Mouse (Mus musculus) heart, embryonic 12.5 days (tissue): Measurements from ENCODE around the gene Adam12. TPM values are rescaled to one million over a fixed set of nuclear protein-coding genes. Genes with fewer than 3 reads are reported as not detected.

Source experiments
- ATAC-seq: fragments of 200-750 bp; cut with Nextera tagmentation; 2 replicates; pipeline ENCODE4 v1.8.0; 2017; ENCODE audit warnings: moderate TSS enrichment, moderate library complexity; ENCODE audit not compliant: insufficient number of reproducible peaks, low FRiP score
- H3K27ac ChIP-seq: fragments of 300-500 bp; sonication (generic); 2 replicates; pipeline ENCODE4 v1.5.1; 2016; ENCODE audit warnings: mild to moderate bottlenecking, moderate library complexity; ENCODE audit not compliant: poor library complexity, severe bottlenecking
- H3K27me3 ChIP-seq: fragments of 300-500 bp; sonication (generic); replicated peaks from 2 replicates; pipeline ENCODE4 v1.6.1; 2016; ENCODE audit warnings: mild to moderate bottlenecking, moderate library complexity
- H3K36me3 ChIP-seq: fragments of 300-500 bp; sonication (generic); 2 replicates; pipeline ENCODE4 v1.6.1; 2016; ENCODE audit warnings: mild to moderate bottlenecking, moderate library complexity
- H3K4me1 ChIP-seq: fragments of 300-500 bp; sonication (generic); replicated peaks from 2 replicates; pipeline ENCODE4 v1.6.1; 2016; ENCODE audit warnings: mild to moderate bottlenecking
- H3K4me2 ChIP-seq: fragments of 300-500 bp; sonication (generic); 2 replicates; pipeline ENCODE4 v1.6.1; 2016; ENCODE audit warnings: mild to moderate bottlenecking, moderate library complexity
- H3K4me3 ChIP-seq: fragments of 300-500 bp; sonication (generic); 2 replicates; pipeline ENCODE4 v1.5.1; 2016; ENCODE audit warnings: mild to moderate bottlenecking
- H3K9ac ChIP-seq: fragments of 300-500 bp; sonication (generic); 2 replicates; pipeline ENCODE4 v1.6.1; 2016; ENCODE audit warnings: mild to moderate bottlenecking, moderate library complexity
- H3K9me3 ChIP-seq: fragments of 300-500 bp; sonication (generic); replicated peaks from 2 replicates; pipeline ENCODE4 v1.6.1; 2016; ENCODE audit warnings: mild to moderate bottlenecking, moderate library complexity
- WGBS: fragments of 180-500 bp; shearing (Covaris S2); methylation state at CpG from one replicate; pipeline ENCODE4 v1.1.7; 2016; 5-methylcytosine and 5-hydroxymethylcytosine counted together
- polyA plus RNA-seq: library from polyadenylated mRNA; unstranded; fragments of >200 nt; fragmentation: Nextera tagmentation; extraction: Ambion mirVana; gene quantifications from 2 replicates; pipeline ENCODE4 v1.2.1, GENCODE M21; 2016

Gene Adam12
- polyA plus RNA-seq, 1 experiment from 2014 or later, result 3.9 TPM

DNA sequence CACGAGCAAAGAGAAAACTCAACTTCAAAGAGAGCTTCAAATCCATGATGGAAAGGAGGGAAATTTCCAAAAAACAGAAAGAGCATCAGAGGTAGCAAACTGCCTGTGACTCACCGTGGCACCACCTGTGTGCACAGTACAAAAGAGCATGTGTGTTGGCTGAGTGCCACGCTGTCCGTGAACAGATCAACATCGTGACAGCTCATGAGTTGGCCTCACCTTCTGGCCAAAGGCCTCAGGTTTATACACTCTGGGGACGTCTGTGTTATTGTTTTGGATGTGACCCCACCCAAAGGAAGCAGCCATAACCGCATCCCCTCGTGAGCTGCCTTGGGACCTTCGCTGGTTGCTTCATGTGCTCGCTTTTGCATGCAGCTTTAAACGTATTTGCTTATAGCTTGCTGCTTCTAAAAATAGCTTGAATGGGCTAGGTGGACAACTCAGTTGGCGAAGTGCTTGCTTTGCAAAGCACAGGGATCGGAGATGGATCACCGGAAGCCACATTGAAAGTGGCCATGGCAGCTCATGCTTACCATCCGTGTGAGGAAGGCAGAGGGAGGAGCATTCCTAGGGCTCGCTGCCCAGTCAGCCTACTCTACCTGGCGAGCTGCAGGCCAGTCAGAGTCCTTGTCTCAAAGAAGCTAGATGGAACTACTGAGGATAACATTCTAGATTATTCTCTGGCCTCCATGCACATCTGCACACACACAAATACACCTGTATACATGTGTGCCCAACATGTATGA is 151.8 kb downstream of the Adam12 start:
- WGBS, result 74% methylated on average over 17 of the region's 17 CpGs
- H3K9me3 ChIP-seq, result no peaks in the 10 kb centered on the region
- H3K9ac ChIP-seq, result no peak overlapping the region
- H3K4me3 ChIP-seq, result no peak overlapping the region
- H3K27me3 ChIP-seq, result no peaks in the 10 kb centered on the region
- H3K27ac ChIP-seq, result no peak overlapping the region
- ATAC-seq, result no peak
- no peaks in the 10 kb centered on the region for H3K36me3 ChIP-seq
- H3K4me2 ChIP-seq, result no peak overlapping the region
- H3K4me1 ChIP-seq, result no peaks in the 10 kb centered on the region

DNA sequence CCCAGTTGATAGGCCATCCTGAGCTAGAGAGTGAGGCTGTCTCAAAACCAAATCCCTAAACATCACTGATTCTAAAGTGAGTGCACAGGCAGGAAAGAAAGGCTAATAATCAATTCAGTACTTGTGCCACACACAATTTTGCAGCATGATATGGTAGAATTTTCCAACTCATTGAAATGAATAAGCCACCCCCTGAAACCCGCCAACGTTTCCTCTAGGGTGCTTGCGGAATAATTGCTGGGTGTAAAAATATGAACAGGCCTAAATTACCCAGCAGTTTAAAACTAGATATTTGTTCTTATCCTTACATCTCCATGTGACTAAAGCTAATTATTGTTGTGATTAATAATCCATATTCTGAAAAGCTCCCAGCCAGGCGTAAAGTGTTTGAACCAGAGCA is 154.3 kb downstream of the Adam12 start:
- no peaks in the 10 kb centered on the region for H3K27me3 ChIP-seq
- H3K4me3 ChIP-seq, result no peak overlapping the region
- H3K27ac ChIP-seq, result no peak overlapping the region
- H3K4me2 ChIP-seq, result no peak overlapping the region
- H3K36me3 ChIP-seq, result no peaks in the 10 kb centered on the region
- ATAC-seq, result no peak
- H3K9me3 ChIP-seq, result no peaks in the 10 kb centered on the region
- WGBS, result 94% methylated on average over 4 of the region's 4 CpGs
- H3K9ac ChIP-seq, result no peak overlapping the region
- no peaks in the 10 kb centered on the region for H3K4me1 ChIP-seq

DNA sequence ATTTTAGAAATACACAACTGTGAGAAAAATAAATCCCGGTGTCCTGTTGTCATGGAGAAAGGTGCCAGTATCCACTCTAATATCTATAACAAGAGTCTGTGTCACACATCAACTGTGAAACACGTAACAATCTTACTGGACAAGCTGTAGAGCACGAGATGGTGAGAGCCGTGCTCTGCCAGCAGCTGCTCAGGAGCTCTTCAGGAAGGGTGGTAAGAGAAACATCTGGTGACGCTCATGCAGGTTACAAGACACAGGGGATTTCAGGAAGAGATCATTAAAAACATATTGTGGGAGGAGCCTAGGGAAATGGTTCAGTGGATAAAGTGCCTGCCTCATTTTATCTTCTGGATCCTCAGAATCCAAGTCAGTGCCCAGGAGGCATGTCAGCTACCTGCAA is 158.9 kb downstream of the Adam12 start:
- Histone ChIP-seq H3K4me3 (no peak overlapping the region), H3K9ac (no peak overlapping the region), H3K36me3 (no peaks in the 10 kb centered on the region), H3K27ac (no peak overlapping the region), H3K27me3 (no peaks in the 10 kb centered on the region), H3K4me2 (no peak overlapping the region), H3K9me3 (no peaks in the 10 kb centered on the region), H3K4me1 (0 out of 2 replicates have a peak, but pooled peaks cover 6% of the 10 kb centered on the region)
- ATAC-seq, result no peak
- 76% methylated on average over 5 of the region's 5 CpGs for WGBS

DNA sequence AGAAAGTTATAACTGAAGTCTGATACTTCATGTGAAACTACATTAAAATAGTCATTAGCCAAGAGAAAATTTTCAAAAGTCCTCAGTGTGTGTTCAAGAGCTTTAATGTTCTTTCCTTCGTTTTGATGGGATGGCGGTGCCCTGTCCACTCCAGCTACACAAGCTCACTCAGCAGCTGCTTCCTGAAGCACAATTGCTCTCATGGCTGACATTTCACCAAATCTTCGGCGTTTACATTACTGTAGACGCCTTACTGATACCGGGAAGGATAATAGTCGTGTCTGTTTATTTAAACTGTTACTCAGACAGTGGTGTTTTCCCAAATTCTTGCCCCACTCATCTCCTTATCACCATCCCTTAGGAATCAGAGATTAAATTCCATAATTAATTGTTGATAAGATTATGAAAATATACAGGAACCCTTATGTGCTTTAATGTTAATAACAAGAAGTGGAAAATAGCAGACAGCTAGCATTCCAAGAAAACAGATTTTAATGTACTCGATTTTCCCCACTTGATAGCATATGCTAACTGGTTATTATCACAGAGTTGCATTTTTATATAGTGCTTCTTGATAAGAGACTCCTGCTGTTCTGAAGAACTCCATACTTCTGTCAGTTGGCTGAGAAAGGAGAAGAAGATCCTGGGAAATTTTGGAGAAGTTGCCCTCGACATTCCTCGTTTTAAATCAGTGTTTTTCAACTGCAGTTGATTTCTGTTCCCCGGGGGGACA is 160.6 kb downstream of the Adam12 start:
- no peaks in the 10 kb centered on the region for H3K9me3 ChIP-seq
- no peaks in the 10 kb centered on the region for H3K27me3 ChIP-seq
- 26% methylated on average over 11 of the region's 11 CpGs for WGBS
- no peak overlapping the region for H3K27ac ChIP-seq
- no peak overlapping the region for H3K4me2 ChIP-seq
- H3K36me3 ChIP-seq, result no peaks in the 10 kb centered on the region
- 0 out of 2 replicates have a peak, but pooled peaks cover 6% of the 10 kb centered on the region for H3K4me1 ChIP-seq
- no peak for ATAC-seq
- no peak overlapping the region for H3K4me3 ChIP-seq
- no peak overlapping the region for H3K9ac ChIP-seq

DNA sequence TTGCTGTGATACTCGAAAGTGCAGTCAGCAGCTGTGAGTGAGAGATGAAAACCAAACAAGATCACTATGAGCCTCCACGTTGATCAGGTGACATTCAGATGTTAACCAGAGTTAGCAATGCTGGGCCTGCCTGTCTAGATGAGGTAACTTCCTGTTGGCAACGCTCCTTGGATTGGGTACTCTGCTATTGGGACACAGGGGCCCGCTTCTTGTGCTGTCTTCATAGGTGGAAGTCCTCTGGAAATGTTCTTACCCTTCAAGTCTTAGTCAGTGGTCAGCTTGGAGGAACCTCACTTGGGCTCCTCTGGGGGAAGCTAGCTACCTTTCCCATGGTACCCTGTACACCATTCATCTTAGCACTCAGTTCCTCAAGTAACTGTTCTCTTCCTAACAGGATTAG is 169.3 kb downstream of the Adam12 start:
- WGBS, result 59% methylated on average over 4 of the region's 4 CpGs
- Histone ChIP-seq H3K27me3 (no peaks in the 10 kb centered on the region), H3K27ac (no peak overlapping the region), H3K4me2 (no peak overlapping the region), H3K9ac (no peak overlapping the region), H3K4me3 (no peak overlapping the region), H3K36me3 (no peaks in the 10 kb centered on the region), H3K9me3 (no peaks in the 10 kb centered on the region), H3K4me1 (no peaks in the 10 kb centered on the region)
- ATAC-seq, result no peak

DNA sequence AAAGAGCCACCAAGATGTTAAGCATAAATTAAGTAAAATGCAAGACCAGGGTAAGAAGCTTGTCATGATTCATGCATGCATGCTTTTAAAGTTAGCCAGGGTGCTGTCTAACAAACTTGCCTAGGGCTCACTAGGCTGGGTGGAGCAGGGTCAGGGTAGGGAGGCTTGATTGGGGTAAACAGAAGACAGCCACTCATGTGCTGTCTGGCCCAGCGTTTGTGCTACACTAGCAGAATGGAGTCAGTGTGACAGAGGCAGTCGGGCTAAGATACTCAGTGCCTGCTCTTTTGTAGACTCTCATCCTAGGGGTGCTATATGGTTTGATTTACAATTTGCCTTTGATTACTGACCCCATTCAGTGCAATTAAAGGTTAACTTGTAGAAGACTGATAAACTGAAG is 179.5 kb downstream of the Adam12 start:
- Histone ChIP-seq H3K27me3 (no peaks in the 10 kb centered on the region), H3K4me2 (no peak overlapping the region), H3K4me3 (no peak overlapping the region), H3K36me3 (no peaks in the 10 kb centered on the region), H3K27ac (no peak overlapping the region), H3K9ac (no peak overlapping the region), H3K4me1 (0 out of 2 replicates have a peak, but pooled peaks cover 5% of the 10 kb centered on the region), H3K9me3 (no peaks in the 10 kb centered on the region)
- no peak for ATAC-seq
- 71% methylated on average over 2 of the region's 2 CpGs for WGBS

DNA sequence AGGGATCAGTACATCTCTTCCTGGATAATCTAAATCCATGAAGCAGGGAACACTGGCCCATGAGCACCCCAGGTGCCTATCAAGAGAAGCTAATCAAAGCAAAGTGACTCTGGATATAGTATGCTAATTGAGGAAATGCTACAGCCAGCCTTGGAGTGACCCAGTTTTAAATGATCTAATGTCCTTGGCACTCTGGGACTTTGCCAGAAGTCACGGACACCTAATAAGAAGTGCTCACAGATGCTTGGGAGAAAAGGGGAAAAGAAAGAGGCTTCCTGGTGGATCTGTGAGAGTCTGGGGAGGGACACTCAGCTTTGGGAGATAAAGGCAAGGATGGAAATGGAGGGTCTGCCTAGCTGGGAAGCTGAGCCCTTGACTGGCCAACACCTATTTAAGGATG is 181.6 kb downstream of the Adam12 start:
- Histone ChIP-seq H3K27me3 (no peaks in the 10 kb centered on the region), H3K27ac (no peak overlapping the region), H3K4me2 (no peak overlapping the region), H3K4me3 (no peak overlapping the region), H3K36me3 (no peaks in the 10 kb centered on the region), H3K9me3 (no peaks in the 10 kb centered on the region), H3K9ac (no peak overlapping the region), H3K4me1 (0 out of 2 replicates have a peak, but pooled peaks cover 5% of the 10 kb centered on the region)
- WGBS, result 58% methylated on average over 1 of the region's 1 CpGs
- no peak for ATAC-seq

DNA sequence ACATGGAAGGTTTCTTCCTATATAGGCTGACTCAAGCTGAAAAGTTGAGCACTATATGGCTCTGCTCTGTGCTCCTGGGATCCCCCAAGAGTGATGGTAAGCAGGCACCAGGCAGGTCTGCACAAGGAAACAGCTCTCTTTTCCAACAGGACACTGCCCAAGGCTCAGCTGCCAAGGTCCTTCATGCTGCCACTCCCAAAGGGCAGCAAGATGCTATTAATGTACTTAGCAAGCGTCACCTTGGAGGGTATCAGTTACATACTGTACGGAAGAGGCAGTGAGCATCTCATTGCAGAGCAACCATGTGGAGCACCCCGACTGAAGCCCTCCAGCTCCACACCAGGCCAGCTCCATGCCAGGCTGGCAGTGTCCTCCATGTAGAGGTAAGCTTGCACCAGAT is 185.6 kb downstream of the Adam12 start:
- no peak for ATAC-seq
- 79% methylated on average over 3 of the region's 3 CpGs for WGBS

DNA sequence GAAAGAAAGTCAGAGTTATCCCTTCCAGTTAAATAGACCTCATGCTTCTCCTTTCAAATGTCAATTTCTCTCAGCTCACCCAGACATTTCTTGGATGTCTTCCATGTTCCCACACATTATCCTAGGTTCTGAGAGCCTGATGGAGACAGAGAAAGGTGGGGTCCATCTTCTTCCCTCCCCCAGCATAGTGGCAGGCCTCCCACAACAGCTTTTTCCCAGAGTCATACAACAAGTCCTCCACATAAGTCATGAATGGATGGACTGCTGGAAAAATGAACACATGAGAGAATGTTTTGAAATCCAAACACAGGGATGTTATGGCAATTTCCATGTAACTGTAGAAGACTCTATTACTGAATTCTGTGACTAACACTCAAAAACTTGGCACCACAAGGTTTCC is 188.4 kb downstream of the Adam12 start:
- Histone ChIP-seq H3K4me3 (no peak overlapping the region), H3K4me1 (no peaks in the 10 kb centered on the region), H3K36me3 (no peaks in the 10 kb centered on the region), H3K4me2 (no peak overlapping the region), H3K27ac (no peak overlapping the region), H3K9ac (no peak overlapping the region), H3K9me3 (no peaks in the 10 kb centered on the region), H3K27me3 (no peaks in the 10 kb centered on the region)
- ATAC-seq, result no peak

More for the DNA sequence above, 185.6 kb downstream of the Adam12 start:
- Histone ChIP-seq H3K27ac (no peak overlapping the region), H3K9me3 (no peaks in the 10 kb centered on the region), H3K4me1 (0 out of 2 replicates have a peak, but pooled peaks cover 5% of the 10 kb centered on the region), H3K4me2 (no peak overlapping the region), H3K9ac (no peak overlapping the region), H3K27me3 (no peaks in the 10 kb centered on the region), H3K36me3 (no peaks in the 10 kb centered on the region), H3K4me3 (no peak overlapping the region)

DNA sequence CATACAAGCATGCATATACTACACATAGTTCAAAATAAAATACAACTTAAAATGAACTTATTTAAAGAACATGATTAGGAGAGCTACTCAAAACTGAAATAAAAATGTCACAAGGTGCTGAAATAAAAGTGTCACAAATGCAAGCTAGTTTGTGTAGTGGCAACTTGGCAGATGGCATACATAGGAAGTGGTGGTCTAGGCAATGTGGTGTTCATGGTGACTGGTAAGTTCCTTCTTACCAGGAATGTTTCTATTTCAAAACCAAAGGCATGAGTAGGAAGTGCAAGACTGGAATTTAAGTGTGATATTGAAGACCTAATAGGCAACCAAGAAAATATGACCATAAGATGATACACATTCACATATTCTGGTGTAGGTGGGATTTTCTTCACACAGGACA is 189.3 kb downstream of the Adam12 start:
- Histone ChIP-seq H3K4me3 (no peak overlapping the region), H3K27me3 (no peaks in the 10 kb centered on the region), H3K4me1 (no peaks in the 10 kb centered on the region), H3K36me3 (no peaks in the 10 kb centered on the region), H3K9me3 (no peaks in the 10 kb centered on the region), H3K4me2 (no peak overlapping the region), H3K27ac (no peak overlapping the region), H3K9ac (no peak overlapping the region)
- ATAC-seq, result no peak

DNA sequence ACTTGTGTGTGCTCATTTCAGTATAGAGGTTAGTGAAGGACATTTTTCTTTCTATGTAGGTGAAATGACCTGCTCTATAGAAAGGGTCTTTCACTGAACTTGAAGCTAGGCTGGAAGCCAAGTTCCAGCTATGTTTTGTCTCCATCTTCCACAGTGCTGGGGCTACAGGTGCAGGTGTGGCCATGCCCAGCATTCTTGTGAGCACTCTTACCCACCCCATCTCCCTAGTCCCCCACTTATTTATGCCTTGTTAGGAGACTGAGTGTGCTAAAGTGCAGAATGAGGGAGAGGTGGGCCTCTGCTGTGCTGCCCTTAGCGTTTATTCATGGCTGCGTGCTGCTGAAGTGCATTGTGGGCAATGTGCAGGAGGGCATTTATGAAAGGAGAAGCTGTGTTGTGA is 198.0 kb downstream of the Adam12 start:
- ATAC-seq, result no peak
- H3K9ac ChIP-seq, result no peak overlapping the region
- H3K27me3 ChIP-seq, result no peaks in the 10 kb centered on the region
- H3K36me3 ChIP-seq, result no peaks in the 10 kb centered on the region
- no peak overlapping the region for H3K4me2 ChIP-seq
- no peak overlapping the region for H3K27ac ChIP-seq
- no peak overlapping the region for H3K4me3 ChIP-seq
- H3K9me3 ChIP-seq, result no peaks in the 10 kb centered on the region
- 91% methylated on average over 2 of the region's 2 CpGs for WGBS
- H3K4me1 ChIP-seq, result peaks cover 12% of the 10 kb centered on the region
